Comparison of ENCODE assay signal across 8 mouse cellular contexts in the genomic region with DNA sequence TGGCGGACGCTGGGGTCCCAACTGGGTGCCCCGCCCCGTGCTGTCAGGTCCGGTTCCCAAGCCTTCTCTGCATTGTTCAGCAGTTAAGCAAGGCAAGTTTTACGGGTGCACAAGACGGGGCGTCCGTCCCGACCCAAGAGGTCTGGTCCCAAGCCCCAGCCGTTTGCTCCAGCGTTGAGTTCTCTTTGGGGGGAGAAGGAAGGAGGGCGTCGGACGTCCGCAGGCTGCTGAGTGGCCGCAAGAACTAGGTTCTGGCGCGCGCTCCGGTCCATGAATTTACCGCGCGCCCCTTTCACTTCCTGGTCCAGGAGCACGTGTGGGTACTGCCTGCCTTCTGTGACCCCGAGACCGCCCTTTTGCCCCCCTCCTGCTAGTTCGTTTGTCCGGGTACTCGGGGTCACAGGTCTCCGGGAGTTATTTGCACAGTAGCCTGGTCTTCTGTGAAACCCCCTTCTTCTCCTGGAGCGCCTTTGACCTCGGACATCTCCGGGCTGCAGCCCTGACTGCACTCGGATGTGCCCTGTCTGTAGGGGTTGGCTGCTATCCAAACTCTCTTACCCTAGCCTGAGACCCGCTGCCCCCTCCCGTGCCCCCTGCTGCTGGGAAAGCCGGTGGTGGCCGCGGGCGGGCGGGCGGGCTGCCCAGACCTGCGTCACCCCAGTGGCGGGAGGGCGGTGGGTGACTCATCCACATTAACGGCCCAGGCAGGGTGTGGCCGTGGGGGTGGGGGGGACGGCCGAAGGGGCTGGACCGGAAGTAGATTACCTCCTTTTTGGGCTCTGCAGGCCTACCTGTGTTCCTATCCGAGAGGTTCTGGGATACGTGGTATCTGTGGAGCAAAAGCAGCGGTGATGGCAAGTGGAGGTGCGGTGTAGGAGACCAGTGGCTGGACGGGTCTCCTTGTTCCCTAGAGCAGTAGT. TPM values are rescaled to one million over a fixed set of nuclear protein-coding genes. Genes with fewer than 3 reads are reported as not detected.
DNase-seq lines count a peak whose midpoint lies in the region; ATAC-seq and TF ChIP-seq lines count a peak whose summit lies in the region.

No protein-coding gene starts in this region.

- no peaks in the 10 kb centered on the region for H3K36me3 ChIP-seq in kidney, adult 2 months (ENCODE audit: control insufficient read depth, insufficient read depth, low read length)
- peaks cover 10% of the 10 kb centered on the region for H3K36me3 ChIP-seq in lung, postnatal 0 days (ENCODE audit: insufficient read depth, low read length)

- no peaks in the 10 kb centered on the region for H3K27me3 ChIP-seq in kidney, adult 2 months (replicated peaks; ENCODE audit: control insufficient read depth, insufficient read depth, low read length)
- H3K27me3 ChIP-seq in lung, postnatal 0 days (replicated peaks; ENCODE audit: insufficient read depth, low read length), result no peaks in the 10 kb centered on the region

- no peak for TF ChIP-seq CTCF in cortical plate, adult 2 months (IDR thresholded peaks at IDR 0.05; ENCODE audit: extremely low read depth, insufficient read depth, low read length)
- no peak for TF ChIP-seq CTCF in kidney, adult 2 months (conservative IDR thresholded peaks at IDR 0.05; ENCODE audit: insufficient read depth, insufficient read length, low read depth, low read length)
- TF ChIP-seq CTCF in lung, postnatal 0 days (IDR thresholded peaks at IDR 0.05), result no peak

- 1% methylated on average over 56 of the region's 56 CpGs for WGBS in kidney, adult 2 months
- under 1% methylated on average over 52 of the region's 56 CpGs for WGBS in lung, postnatal 0 days

- peak overlapping the region; percentile 39 for H3K4me3 ChIP-seq in cortical plate, adult 2 months (ENCODE audit: insufficient read depth, low read length)
- peak overlapping the region; percentile 75 for H3K4me3 ChIP-seq in kidney, adult 2 months (ENCODE audit: insufficient read depth, low read depth, low read length)
- peak overlapping the region; percentile 94 for H3K4me3 ChIP-seq in lung, postnatal 0 days (ENCODE audit: low read depth, low read length)

- ATAC-seq in lung, postnatal 0 days, result peak; percentile 64

- no peaks in the 10 kb centered on the region for H3K9me3 ChIP-seq in lung, postnatal 0 days (ENCODE audit: low read length)

- no peak for TF ChIP-seq POLR2A in cortical plate, adult 2 months (IDR thresholded peaks at IDR 0.05; ENCODE audit: extremely low read depth, insufficient read depth, low read length)
- no peak for TF ChIP-seq POLR2A in kidney, adult 2 months (IDR thresholded peaks at IDR 0.05; ENCODE audit: low read depth, low read length)

- peak overlapping the region; percentile 63 for H3K4me2 ChIP-seq in lung, postnatal 0 days (replicated peaks; ENCODE audit: low read depth, low read length)

- 0 out of 2 replicates have a peak, but pooled peaks have one; percentile 33 for TF ChIP-seq EP300 in lung, postnatal 0 days (IDR thresholded peaks at IDR 0.05)

- peak; percentile 35 to 56 for DNase-seq in cerebellum, postnatal 10 days
- no peak for DNase-seq in cerebellum, postnatal 4 days (ENCODE audit: low spot score in 2 of 2)
- DNase-seq in heart, adult 8-10 months (ENCODE audit: low spot score), result peak; percentile 66
- DNase-seq in kidney, adult 2 months, result peak; percentile 81
- peak; percentile 93 for DNase-seq in lung, postnatal 0 days (ENCODE audit: low spot score)
- DNase-seq in skeletal muscle tissue, adult 2 months (ENCODE audit: low read depth, low spot score), result peak; percentile 60
- no peak for DNase-seq in cerebellum, adult 9-11 months

- peak overlapping the region; percentile 21; the same call in 1 of the 2 replicates for H3K27ac ChIP-seq in cortical plate, adult 2 months (ENCODE audit: insufficient read depth, low read length)
- H3K27ac ChIP-seq in kidney, adult 2 months (ENCODE audit: insufficient read depth, low read depth, low read length), result peak overlapping the region; percentile 86
- peak overlapping the region; percentile 98 for H3K27ac ChIP-seq in lung, postnatal 0 days (ENCODE audit: low read length)

- peak overlapping the region; percentile 90 for H3K9ac ChIP-seq in lung, postnatal 0 days (replicated peaks; ENCODE audit: low read depth)

- H3K4me1 ChIP-seq in cortical plate, adult 2 months (ENCODE audit: control insufficient read depth, insufficient read depth, low read length), result no peaks in the 10 kb centered on the region
- H3K4me1 ChIP-seq in kidney, adult 2 months (ENCODE audit: control insufficient read depth, insufficient read depth, low read length), result peaks cover 20% of the 10 kb centered on the region
- H3K4me1 ChIP-seq in lung, postnatal 0 days (ENCODE audit: insufficient read depth, low read depth, low read length), result peaks cover 26% of the 10 kb centered on the region

RNA-seq across cellular contexts. Expression of a gene that starts 0.9 kb away (rescaled TPM):
- 15.8 and 18.0 TPM in 2 replicates for polyA plus RNA-seq in cortical plate, adult 2 months (2012; rRNA removed)
- 10 to 100 TPM; 37.8 to 77.3 (median 50.1) TPM for total RNA-seq in heart, adult 8-10 months (2022)
- polyA plus RNA-seq in kidney, adult 2 months (2012; rRNA removed), result 202 and 286 TPM in 2 replicates
- 739 and 823 TPM in 2 replicates for polyA plus RNA-seq in lung, postnatal 0 days (2015; fragmentation: Nextera tagmentation; extraction: Ambion mirVana)

RNA-seq across cellular contexts. Expression of a gene that starts 19.1 kb away (rescaled TPM):
- polyA plus RNA-seq in cortical plate, adult 2 months (2012; rRNA removed), result 15.6 and 16.2 TPM in 2 replicates
- under 1 TPM; 0.12 to 0.87 (median 0.78) TPM for total RNA-seq in heart, adult 8-10 months (2022)
- 15.4 and 20.7 TPM in 2 replicates for polyA plus RNA-seq in kidney, adult 2 months (2012; rRNA removed)
- 1.1 and 1.3 TPM in 2 replicates for polyA plus RNA-seq in lung, postnatal 0 days (2015; fragmentation: Nextera tagmentation; extraction: Ambion mirVana)

RNA-seq across cellular contexts. Expression of a gene that starts 19.9 kb away (rescaled TPM):
- polyA plus RNA-seq in cortical plate, adult 2 months (2012; rRNA removed), result 3.3 and 3.6 TPM in 2 replicates
- under 1 TPM; 0.19 to 0.98 (median 0.46) TPM for total RNA-seq in heart, adult 8-10 months (2022)
- polyA plus RNA-seq in kidney, adult 2 months (2012; rRNA removed), result 0.33 and 0.79 TPM in 2 replicates
- polyA plus RNA-seq in lung, postnatal 0 days (2015; fragmentation: Nextera tagmentation; extraction: Ambion mirVana), result 12.2 and 13.1 TPM in 2 replicates

RNA-seq across cellular contexts. Expression of a gene that starts 25.6 kb away (rescaled TPM):
- polyA plus RNA-seq in cortical plate, adult 2 months (2012; rRNA removed), result 1.3 and 1.4 TPM in 2 replicates
- 1 to 10 TPM in 2 of 4 experiments, under 1 TPM in 2; 0.27 to 2.3 (median 1.1) TPM for total RNA-seq in heart, adult 8-10 months (2022)
- 19.2 and 20.2 TPM in 2 replicates for polyA plus RNA-seq in kidney, adult 2 months (2012; rRNA removed)
- polyA plus RNA-seq in lung, postnatal 0 days (2015; fragmentation: Nextera tagmentation; extraction: Ambion mirVana), result 4.7 and 5.3 TPM in 2 replicates

RNA-seq across cellular contexts. Expression of a gene that starts 55.0 kb away (rescaled TPM):
- 0.47 and 0.52 TPM in 2 replicates for polyA plus RNA-seq in cortical plate, adult 2 months (2012; rRNA removed)
- total RNA-seq in heart, adult 8-10 months (2022), result not detected
- polyA plus RNA-seq in kidney, adult 2 months (2012; rRNA removed), result 0.38 and 0.41 TPM in 2 replicates
- polyA plus RNA-seq in lung, postnatal 0 days (2015; fragmentation: Nextera tagmentation; extraction: Ambion mirVana), result 0.39 and 0.44 TPM in 2 replicates

Comparison
In these comparisons a context has a peak if more than half of its experiments do, and no peak if none do; other contexts are left out.
1. DNase-seq: peak in cerebellum, postnatal 10 days (2 of 2), heart, adult 8-10 months (single experiment), kidney, adult 2 months (single experiment), lung, postnatal 0 days (single experiment) and skeletal muscle tissue, adult 2 months (single experiment); none in cerebellum, postnatal 4 days (0 of 2) and cerebellum, adult 9-11 months (single experiment).
2. H3K27ac ChIP-seq: peak in every context shown above with its lines; median percentile 98 in lung, postnatal 0 days; 86 in kidney, adult 2 months; 21 in cortical plate, adult 2 months.
3. H3K4me3 ChIP-seq: peak in every context shown above with its lines; median percentile 94 in lung, postnatal 0 days; 75 in kidney, adult 2 months; 39 in cortical plate, adult 2 months.
4. RNA of a gene that starts 0.9 kb away (polyA plus RNA-seq): 739 to 823 TPM in lung, postnatal 0 days and 202 to 286 TPM in kidney, adult 2 months; 15.8 to 18.0 TPM in cortical plate, adult 2 months; every median in the first group is over 10 times any median in the second.